Mouse (Mus musculus) C3H10T1/2 (cell line): ENCODE results near the gene Fen1. TPM values are rescaled to one million over a fixed set of nuclear protein-coding genes. Genes with fewer than 3 reads are reported as not detected.

Experiments used
- polyA plus RNA-seq, 2 experiments: library from polyadenylated mRNA; unstranded; fragments of >200 nt; fragmentation: generic; extraction: Trizol; gene quantifications; one replicate each; pipeline ENCODE4 v1.2.1; 2012; ENCODE audit warnings: missing spikeins in 2 of 2

The Fen1 gene
- 10 to 100 TPM; 20.1 to 48.2 TPM for polyA plus RNA-seq

DNA sequence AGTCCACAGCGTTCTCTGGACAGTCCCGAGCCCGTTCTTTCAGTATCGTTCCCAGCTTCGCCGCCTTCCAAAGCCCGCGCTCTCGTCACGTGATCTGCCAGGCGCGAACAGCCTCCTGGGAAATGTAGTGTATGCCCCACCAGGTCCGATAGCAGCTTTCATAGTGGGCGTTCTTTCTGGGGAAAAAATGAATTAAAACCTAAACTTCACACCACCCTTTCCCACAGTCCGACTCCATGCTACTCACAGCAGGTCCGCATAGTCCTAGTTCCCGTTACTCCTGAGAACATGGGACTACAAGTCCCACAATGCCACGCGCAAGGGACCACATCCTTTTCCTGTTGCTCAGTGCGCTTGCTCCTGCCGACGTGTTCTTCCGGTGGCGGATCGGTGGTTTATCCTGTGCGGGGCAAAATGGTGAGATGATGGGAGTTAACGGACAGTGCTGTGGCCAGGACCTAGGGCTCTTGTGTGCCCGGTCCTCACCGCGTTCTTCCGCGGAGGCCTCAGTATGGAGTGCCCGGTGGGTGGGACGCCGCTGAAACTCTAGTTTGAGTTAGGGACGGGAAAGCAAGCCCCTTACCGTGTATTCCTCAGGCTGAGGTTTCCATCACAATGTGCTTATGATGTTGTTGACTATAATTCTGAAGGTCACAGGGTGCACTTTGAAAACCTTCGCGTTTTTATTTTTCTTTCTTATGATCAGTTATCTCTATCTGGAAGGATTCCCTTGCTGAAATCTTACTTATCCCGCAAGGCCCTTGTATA lies at the start of gene Fen1, which contains the start of gene Tmem258:
TSS of gene Fen1 (minus strand) at position 322 of the 768 bp plus-strand sequence.
TSS of gene Tmem258 (plus strand) at position 167 of the 768 bp plus-strand sequence.

DNA sequence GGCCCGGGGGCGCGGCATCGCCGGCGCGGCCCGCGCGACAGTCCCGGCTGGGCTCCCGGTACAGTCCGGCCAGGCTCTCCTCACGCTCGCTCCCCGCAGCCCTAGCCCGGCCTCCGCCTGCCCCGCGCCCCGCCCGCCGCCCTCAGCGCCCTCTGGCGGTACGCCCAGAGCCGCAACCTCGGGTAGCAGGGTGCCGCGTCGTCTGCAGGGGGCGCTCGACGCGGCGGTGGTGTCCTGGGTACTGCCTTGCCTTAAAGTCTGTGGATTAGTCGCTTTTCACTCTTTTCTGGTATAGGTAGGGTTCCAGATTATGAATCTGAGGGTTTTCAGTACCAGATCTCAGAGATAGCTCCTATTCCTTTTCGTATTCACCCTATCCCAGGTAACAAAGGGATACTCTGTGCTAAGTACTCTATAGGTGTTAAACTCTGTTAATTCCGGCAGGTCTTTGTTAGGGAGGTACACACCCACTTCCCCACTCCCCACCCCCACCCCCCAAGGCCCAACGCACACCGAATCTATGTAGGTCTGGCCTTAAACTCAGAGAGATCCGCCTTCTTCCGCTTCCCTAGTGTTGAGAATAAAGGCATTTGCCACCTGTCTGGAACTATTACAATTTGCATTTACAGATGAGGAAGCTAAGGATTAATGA lies 36.8 kb upstream of the Fen1 start, which contains the start of gene Myrf:
TSS of gene Myrf (minus strand) at position 95 of the 652 bp plus-strand sequence.

DNA sequence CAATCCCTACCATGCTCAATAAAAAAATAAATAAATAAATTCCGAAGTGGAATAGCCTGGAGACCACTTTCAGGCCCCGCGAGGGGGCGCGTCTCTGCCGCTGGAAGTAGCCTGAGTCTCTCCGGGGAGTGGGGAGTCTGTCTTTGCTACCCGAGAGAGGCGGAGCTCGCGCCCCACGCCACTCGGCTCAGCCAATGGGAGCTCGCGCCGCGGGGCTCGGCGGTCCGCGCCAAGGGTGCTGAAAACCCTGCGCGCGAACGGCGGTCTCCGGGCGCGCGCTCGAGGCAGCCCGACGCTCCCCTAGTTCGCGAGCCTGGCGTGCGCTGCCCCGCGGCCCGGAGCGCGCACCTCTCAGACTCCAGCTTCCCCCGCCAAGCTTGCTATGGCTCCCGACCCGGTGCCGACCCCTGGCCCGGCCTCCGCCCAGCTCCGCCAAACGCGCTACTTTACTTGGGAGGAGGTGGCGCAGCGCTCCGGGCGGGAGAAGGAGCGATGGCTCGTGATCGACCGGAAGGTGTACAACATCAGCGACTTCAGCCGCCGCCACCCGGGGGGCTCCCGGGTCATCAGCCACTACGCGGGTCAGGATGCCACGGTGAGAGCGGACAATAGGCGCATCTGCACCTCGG lies 21.2 kb downstream of the Fen1 start, which contains the start of gene Fads1:
TSS of gene Fads1 (plus strand) at position 219 of the 629 bp plus-strand sequence.

Other genes with a start within 250 kb of the Fen1 start
- 1,000 to 10,000 TPM; 7,725 to 8,931 TPM for gene Fth1, start 223.6 kb downstream of the Fen1 start, polyA plus RNA-seq
- gene Best1, start 202.5 kb downstream of the Fen1 start, polyA plus RNA-seq, result under 1 TPM in 1 of 2 experiments, not detected in 1; 0.05 TPM
- 10 to 100 TPM in 1 of 2 experiments, 1 to 10 TPM in 1; 3.3 to 37.4 TPM for gene Rab3il1, start 202.5 kb downstream of the Fen1 start, polyA plus RNA-seq
- gene Fads3, start 162.6 kb downstream of the Fen1 start, polyA plus RNA-seq, result 100 to 1,000 TPM in 1 of 2 experiments, 10 to 100 TPM in 1; 78.0 to 135 TPM
- 10 to 100 TPM; 76.1 to 84.0 TPM for gene Fads2, start 102.4 kb downstream of the Fen1 start, polyA plus RNA-seq
- gene Fads1, start 21.3 kb downstream of the Fen1 start, polyA plus RNA-seq, result 10 to 100 TPM; 44.4 to 85.1 TPM
- 100 to 1,000 TPM; 442 to 477 TPM for gene Tmem258, start 155 bp downstream of the Fen1 start, polyA plus RNA-seq
- under 1 TPM; under 0.01 to 0.06 TPM for gene Myrf, start 36.6 kb upstream of the Fen1 start, polyA plus RNA-seq
- 1 to 10 TPM; 2.1 to 5.2 TPM for gene Dagla, start 100.7 kb upstream of the Fen1 start, polyA plus RNA-seq
- gene Syt7, start 184.9 kb upstream of the Fen1 start, polyA plus RNA-seq, result under 1 TPM; 0.02 to 0.12 TPM